ENCODE assay signal across 8 mouse cellular contexts in the genomic region with DNA sequence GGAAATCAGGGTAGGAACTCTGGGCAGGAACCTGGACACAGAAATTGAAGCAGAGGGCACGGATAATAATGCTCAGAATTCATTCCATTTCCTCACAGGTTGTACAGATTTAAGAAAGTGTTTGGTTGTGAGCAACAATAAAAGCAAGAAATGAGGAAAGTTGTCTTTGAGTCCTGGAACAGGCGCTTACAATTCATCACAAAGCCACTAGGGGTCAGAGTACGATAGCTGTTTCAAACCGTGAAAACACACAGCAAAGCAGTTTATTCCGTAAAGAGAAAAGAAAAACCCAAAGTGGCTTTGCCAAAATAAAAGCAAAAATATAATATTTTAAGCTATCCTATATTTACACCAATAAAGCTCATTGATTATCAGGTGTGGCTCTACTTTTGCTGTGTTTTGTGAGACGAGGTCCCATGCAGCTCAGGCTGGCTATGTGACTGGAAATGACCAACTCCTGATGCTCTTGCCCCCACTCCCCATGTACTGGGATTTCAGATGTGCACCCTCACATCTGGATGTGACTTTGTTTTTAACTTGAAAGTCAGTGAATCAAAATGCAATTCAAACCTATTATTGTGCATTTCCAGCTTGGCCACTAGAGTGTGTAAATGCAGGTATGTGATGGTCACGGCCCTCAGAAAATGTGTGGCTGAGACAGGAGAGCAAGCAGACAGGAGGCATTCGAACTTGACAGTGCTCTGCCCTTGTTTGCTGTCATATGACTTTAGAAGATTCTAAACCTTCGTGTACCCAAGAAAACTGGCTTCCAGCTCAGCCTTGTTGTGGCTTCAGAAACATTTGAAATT.
A peak's percentile ranks its signal among the peaks of the same experiment; 100 is the strongest.
DNase-seq lines count a peak whose midpoint lies in the region; ATAC-seq lines count a peak whose summit lies in the region.

No protein-coding gene starts in this region.

- 40% methylated on average over 9 of the region's 9 CpGs for WGBS in hindbrain, embryonic 13.5 days

- no peaks in the 10 kb centered on the region for H3K9me3 ChIP-seq in hindbrain, embryonic 13.5 days

- H3K4me2 ChIP-seq in hindbrain, embryonic 13.5 days: no peak overlapping the region

- 0 out of 2 replicates have a peak, but pooled peaks have one; percentile 55 for ATAC-seq in frontal cortex, adult (ENCODE audit: low TSS enrichment)
- 0 out of 2 replicates have a peak, but pooled peaks have one; percentile 49 for ATAC-seq in hindbrain, embryonic 13.5 days (ENCODE audit: low FRiP score)
- peak; percentile 81 for ATAC-seq in megakaryocyte-erythroid progenitor cell, adult 5-6 weeks (replicated peaks; ENCODE audit: low FRiP score, low TSS enrichment, poor library complexity, severe bottlenecking)
- ATAC-seq in erythroid progenitor cell, adult 5-6 weeks (replicated peaks; ENCODE audit: low FRiP score, poor library complexity, severe bottlenecking): no peak

- no peaks in the 10 kb centered on the region; the same call in 1 of the 2 replicates for H3K4me1 ChIP-seq in hindbrain, embryonic 13.5 days (replicated peaks)

- no peaks in the 10 kb centered on the region for H3K36me3 ChIP-seq in hindbrain, embryonic 13.5 days

- H3K27ac ChIP-seq in hindbrain, embryonic 13.5 days: no peak overlapping the region

- no peaks in the 10 kb centered on the region for H3K27me3 ChIP-seq in hindbrain, embryonic 13.5 days

- no peak for DNase-seq in frontal cortex, postnatal 25 days (ENCODE audit: low spot score in 2 of 2)
- DNase-seq in ovary, postnatal 14 days (ENCODE audit: low spot score): peak; percentile 25
- no peak for DNase-seq in ovary, postnatal 36 days (ENCODE audit: low spot score)
- DNase-seq in cerebellum, adult 9-10 months: peak; percentile 50

- no peak overlapping the region for H3K4me3 ChIP-seq in hindbrain, embryonic 13.5 days

- no peak overlapping the region for H3K9ac ChIP-seq in hindbrain, embryonic 13.5 days

Comparison
In these comparisons a context has a peak if more than half of its experiments do, and no peak if none do; other contexts are left out.
1. DNase-seq: peak in ovary, postnatal 14 days (single experiment) and cerebellum, adult 9-10 months (single experiment); none in frontal cortex, postnatal 25 days (0 of 2) and ovary, postnatal 36 days (single experiment).